7 mouse cellular contexts compared by ENCODE assay signal in the genomic region with DNA sequence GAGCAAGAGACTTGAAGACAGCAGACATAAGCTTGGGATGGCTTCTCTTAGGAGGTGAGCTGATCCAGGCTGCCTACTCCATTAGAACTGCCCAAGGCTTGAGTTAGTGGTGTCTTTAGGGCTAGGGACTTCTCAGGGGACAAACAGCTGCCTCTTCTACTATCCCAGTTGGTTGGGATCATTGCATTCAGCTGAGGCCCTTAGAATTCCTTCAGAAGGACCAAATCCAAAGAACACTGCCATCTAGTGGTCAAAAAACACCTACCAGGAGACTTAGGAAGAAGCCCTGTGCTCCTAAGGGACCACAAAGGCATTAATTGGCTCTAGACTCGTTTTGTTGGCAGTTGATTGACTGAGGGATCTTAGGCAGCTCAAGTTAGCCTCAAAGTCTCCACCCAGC. TPM values are rescaled to one million over a fixed set of nuclear protein-coding genes. Genes with fewer than 3 reads are reported as not detected.
A peak's percentile ranks its signal among the peaks of the same experiment; 100 is the strongest.
DNase-seq lines count a peak whose midpoint lies in the region; ATAC-seq and TF ChIP-seq lines count a peak whose summit lies in the region.

No protein-coding gene starts in this region.

- H3K4me3 ChIP-seq in midbrain, embryonic 10.5 days: no peak overlapping the region
- H3K4me3 ChIP-seq in midbrain, embryonic 16.5 days (ENCODE audit: low read depth, low read length): no peak overlapping the region
- H3K4me3 ChIP-seq in hindbrain, embryonic 15.5 days: no peak overlapping the region
- no peak overlapping the region for H3K4me3 ChIP-seq in liver, postnatal 0 days (ENCODE audit: low read depth, low read length)
- H3K4me3 ChIP-seq in small intestine, adult 2 months (ENCODE audit: low read depth, low read length): no peak overlapping the region

- H3K27ac ChIP-seq in midbrain, embryonic 10.5 days (replicated peaks): no peak overlapping the region
- no peak overlapping the region for H3K27ac ChIP-seq in midbrain, embryonic 16.5 days (ENCODE audit: low read length)
- H3K27ac ChIP-seq in hindbrain, embryonic 15.5 days (replicated peaks): no peak overlapping the region
- H3K27ac ChIP-seq in liver, postnatal 0 days (ENCODE audit: low read depth): no peak overlapping the region
- H3K27ac ChIP-seq in small intestine, adult 2 months (ENCODE audit: insufficient read depth, low read depth, low read length): no peak overlapping the region

- no peaks in the 10 kb centered on the region for H3K9me3 ChIP-seq in midbrain, embryonic 10.5 days (replicated peaks)
- H3K9me3 ChIP-seq in midbrain, embryonic 16.5 days (replicated peaks; ENCODE audit: control insufficient read depth, low read length, poor library complexity, severe bottlenecking): no peaks in the 10 kb centered on the region
- H3K9me3 ChIP-seq in hindbrain, embryonic 15.5 days: no peaks in the 10 kb centered on the region
- H3K9me3 ChIP-seq in liver, postnatal 0 days (ENCODE audit: low read length): no peaks in the 10 kb centered on the region

- H3K4me1 ChIP-seq in midbrain, embryonic 10.5 days: 0 out of 2 replicates have a peak, but pooled peaks cover 2% of the 10 kb centered on the region
- H3K4me1 ChIP-seq in midbrain, embryonic 16.5 days (ENCODE audit: control insufficient read depth, insufficient read depth, low read length): no peaks in the 10 kb centered on the region
- H3K4me1 ChIP-seq in hindbrain, embryonic 15.5 days (replicated peaks): no peaks in the 10 kb centered on the region
- H3K4me1 ChIP-seq in liver, postnatal 0 days (ENCODE audit: insufficient read depth): no peaks in the 10 kb centered on the region
- H3K4me1 ChIP-seq in small intestine, adult 2 months (ENCODE audit: control insufficient read depth, insufficient read depth, insufficient read length, low read length): no peaks in the 10 kb centered on the region

- H3K4me2 ChIP-seq in midbrain, embryonic 16.5 days (ENCODE audit: low read length): no peak overlapping the region
- no peak overlapping the region for H3K4me2 ChIP-seq in hindbrain, embryonic 15.5 days
- no peak overlapping the region for H3K4me2 ChIP-seq in liver, postnatal 0 days (ENCODE audit: low read depth, low read length)

- ATAC-seq in midbrain, embryonic 16.5 days: no peak
- 0 out of 2 replicates have a peak, but pooled peaks have one; percentile 2 for ATAC-seq in hindbrain, embryonic 15.5 days (ENCODE audit: low FRiP score, low read depth)
- no peak for ATAC-seq in liver, postnatal 0 days

- peak; percentile 27 for DNase-seq in midbrain, embryonic 10.5 days (ENCODE audit: low spot score)
- peak; percentile 73 for DNase-seq in Muller cell, postnatal 12 days (ENCODE audit: inconsistent ontology term)
- peak; percentile 88 for DNase-seq in embryo, embryonic 10 days (ENCODE audit: low spot score)
- no peak for DNase-seq in liver, postnatal 0 days

- TF ChIP-seq CTCF in liver, postnatal 0 days (IDR thresholded peaks at IDR 0.05; ENCODE audit: low read depth): peak; percentile 80
- TF ChIP-seq CTCF in small intestine, adult 2 months (IDR thresholded peaks at IDR 0.05; ENCODE audit: extremely low read depth, insufficient read length, insufficient replicate concordance, low read depth, low read length): peak; percentile 32; the same call in 1 of the 2 replicates

- H3K9ac ChIP-seq in midbrain, embryonic 16.5 days (ENCODE audit: low read depth, low read length): no peak overlapping the region
- H3K9ac ChIP-seq in hindbrain, embryonic 15.5 days: no peak overlapping the region
- H3K9ac ChIP-seq in liver, postnatal 0 days (replicated peaks): no peak overlapping the region

- WGBS in midbrain, embryonic 10.5 days: 6% methylated on average over 1 of the region's 1 CpGs
- WGBS in midbrain, embryonic 16.5 days: 3% methylated on average over 1 of the region's 1 CpGs
- WGBS in hindbrain, embryonic 15.5 days: 4% methylated on average over 1 of the region's 1 CpGs
- WGBS in liver, postnatal 0 days (ENCODE audit: insufficient replicate concordance): 8% methylated on average over 1 of the region's 1 CpGs
- 2% methylated on average over 1 of the region's 1 CpGs for WGBS in small intestine, adult 2 months

- peaks cover 15% of the 10 kb centered on the region for H3K36me3 ChIP-seq in midbrain, embryonic 10.5 days
- no peaks in the 10 kb centered on the region for H3K36me3 ChIP-seq in midbrain, embryonic 16.5 days (ENCODE audit: control insufficient read depth, insufficient read depth, low read length)
- no peaks in the 10 kb centered on the region for H3K36me3 ChIP-seq in hindbrain, embryonic 15.5 days
- peaks cover 20% of the 10 kb centered on the region for H3K36me3 ChIP-seq in liver, postnatal 0 days (replicated peaks; ENCODE audit: insufficient read depth, low read length)
- peaks cover 23% of the 10 kb centered on the region for H3K36me3 ChIP-seq in small intestine, adult 2 months (ENCODE audit: control insufficient read depth, insufficient read depth, low read length)

- no peak for TF ChIP-seq POLR2A in small intestine, adult 2 months (IDR thresholded peaks at IDR 0.05; ENCODE audit: low read depth, low read length)

- no peak for TF ChIP-seq EP300 in liver, postnatal 0 days (IDR thresholded peaks at IDR 0.05; ENCODE audit: low read depth)

- no peaks in the 10 kb centered on the region for H3K27me3 ChIP-seq in midbrain, embryonic 10.5 days (ENCODE audit: low read depth, poor library complexity, severe bottlenecking)
- H3K27me3 ChIP-seq in midbrain, embryonic 16.5 days (ENCODE audit: control insufficient read depth, insufficient read depth, low read depth, low read length): no peaks in the 10 kb centered on the region
- H3K27me3 ChIP-seq in hindbrain, embryonic 15.5 days: no peaks in the 10 kb centered on the region
- H3K27me3 ChIP-seq in liver, postnatal 0 days (ENCODE audit: insufficient read depth, low read length): no peaks in the 10 kb centered on the region
- no peaks in the 10 kb centered on the region for H3K27me3 ChIP-seq in small intestine, adult 2 months (ENCODE audit: control insufficient read depth, insufficient read depth, low read length)

RNA-seq across cellular contexts. Expression of a gene that starts 16.3 kb away (rescaled TPM):
- 229 and 231 TPM in 2 replicates for polyA plus RNA-seq in midbrain, embryonic 10.5 days (2016; fragmentation: Nextera tagmentation; extraction: Ambion mirVana)
- 196 and 215 TPM in 2 replicates for polyA plus RNA-seq in midbrain, embryonic 16.5 days (2015; fragmentation: Nextera tagmentation; extraction: Ambion mirVana)
- polyA plus RNA-seq in hindbrain, embryonic 15.5 days (2015; fragmentation: Nextera tagmentation; extraction: Ambion mirVana): 275 and 278 TPM in 2 replicates
- 261 and 271 TPM in 2 replicates for polyA plus RNA-seq in liver, postnatal 0 days (2015; fragmentation: Nextera tagmentation; extraction: Ambion mirVana)
- 318 and 485 TPM in 2 replicates for polyA plus RNA-seq in small intestine, adult 2 months (2012; rRNA removed)

RNA-seq across cellular contexts. Expression of a gene that starts 21.8 kb away (rescaled TPM):
- 333 and 416 TPM in 2 replicates for polyA plus RNA-seq in midbrain, embryonic 10.5 days (2016; fragmentation: Nextera tagmentation; extraction: Ambion mirVana)
- polyA plus RNA-seq in midbrain, embryonic 16.5 days (2015; fragmentation: Nextera tagmentation; extraction: Ambion mirVana): 426 and 452 TPM in 2 replicates
- 578 and 599 TPM in 2 replicates for polyA plus RNA-seq in hindbrain, embryonic 15.5 days (2015; fragmentation: Nextera tagmentation; extraction: Ambion mirVana)
- 258 and 272 TPM in 2 replicates for polyA plus RNA-seq in liver, postnatal 0 days (2015; fragmentation: Nextera tagmentation; extraction: Ambion mirVana)
- 278 and 350 TPM in 2 replicates for polyA plus RNA-seq in small intestine, adult 2 months (2012; rRNA removed)

RNA-seq across cellular contexts. Expression of a gene that starts 24.7 kb away (rescaled TPM):
- 258 and 281 TPM in 2 replicates for polyA plus RNA-seq in midbrain, embryonic 10.5 days (2016; fragmentation: Nextera tagmentation; extraction: Ambion mirVana)
- polyA plus RNA-seq in midbrain, embryonic 16.5 days (2015; fragmentation: Nextera tagmentation; extraction: Ambion mirVana): 92.4 and 103 TPM in 2 replicates
- polyA plus RNA-seq in hindbrain, embryonic 15.5 days (2015; fragmentation: Nextera tagmentation; extraction: Ambion mirVana): 100 TPM in 2 replicates
- 34.2 and 36.8 TPM in 2 replicates for polyA plus RNA-seq in liver, postnatal 0 days (2015; fragmentation: Nextera tagmentation; extraction: Ambion mirVana)
- polyA plus RNA-seq in small intestine, adult 2 months (2012; rRNA removed): 5.9 and 10.4 TPM in 2 replicates
